Mouse (Mus musculus) heart, adult 8-10 months (tissue): Measurements from ENCODE around the gene Gng7. TPM values are rescaled to one million over a fixed set of nuclear protein-coding genes. Genes with fewer than 3 reads are reported as not detected.
"Not testable (repeated sequence)": the region's sequence is repeated elsewhere in the genome, so short reads cannot be mapped to it uniquely, and the experiment has no call there.

Source experiments
- DNase-seq: peaks from one replicate; pipeline ENCODE4 v3.0.0; 2022; ENCODE audit warnings: low spot score
- total RNA-seq, 4 experiments: library from RNA; stranded (reverse); gene quantifications; 2 replicates each; pipeline ENCODE4 v1.2.4; 2022

Gene Gng7
- total RNA-seq, 4 experiments from 2014 or later, result 1.0 to 1.7 (median 1.5) TPM

GRCm38 (mm10) chr10:80995091-80995632 is 19.6 kb downstream of the Gng7 start:
- peak; percentile 80 for DNase-seq

- peak; percentile 48 for DNase-seq
Observed at GRCm38 (mm10) chr10:80994621-80995020, 20.1 kb downstream of the Gng7 start.

GRCm38 (mm10) chr10:80993276-80993675 is 21.5 kb downstream of the Gng7 start:
- DNase-seq, result no peak

GRCm38 (mm10) chr10:80991945-80992344 is 22.8 kb downstream of the Gng7 start:
- no peak for DNase-seq

- DNase-seq, result no peak
Observed at GRCm38 (mm10) chr10:80991007-80991406, 23.7 kb downstream of the Gng7 start.

- no peak for DNase-seq
Observed at GRCm38 (mm10) chr10:80990406-80990805, 24.3 kb downstream of the Gng7 start.

GRCm38 (mm10) chr10:80989854-80990253 is 24.9 kb downstream of the Gng7 start:
- not testable (repeated sequence) for DNase-seq

- DNase-seq, result no peak
Observed at GRCm38 (mm10) chr10:80989446-80989845, 25.3 kb downstream of the Gng7 start.

- peak; percentile 81 for DNase-seq
Observed at GRCm38 (mm10) chr10:80987709-80988441, 26.9 kb downstream of the Gng7 start.

- peak; percentile 40 for DNase-seq
Observed at GRCm38 (mm10) chr10:80986754-80987153, 28.0 kb downstream of the Gng7 start.

GRCm38 (mm10) chr10:80985970-80986701 is 28.6 kb downstream of the Gng7 start:
- no peak for DNase-seq

GRCm38 (mm10) chr10:80985241-80985969 is 29.3 kb downstream of the Gng7 start:
- DNase-seq, result no peak

- no peak for DNase-seq
Observed at GRCm38 (mm10) chr10:80984223-80984622, 30.5 kb downstream of the Gng7 start.

GRCm38 (mm10) chr10:80982381-80982780 is 32.4 kb downstream of the Gng7 start:
- DNase-seq, result no peak

GRCm38 (mm10) chr10:80981564-80982112 is 33.1 kb downstream of the Gng7 start:
- no peak for DNase-seq

- no peak for DNase-seq
Observed at GRCm38 (mm10) chr10:80975478-80975877, 39.3 kb downstream of the Gng7 start.

GRCm38 (mm10) chr10:80973722-80974121 is 41.0 kb downstream of the Gng7 start:
- no peak for DNase-seq

- DNase-seq, result peak; percentile 33
Observed at GRCm38 (mm10) chr10:80972071-80972987, 42.4 kb downstream of the Gng7 start.

- no peak for DNase-seq
Observed at GRCm38 (mm10) chr10:80971533-80971932, 43.2 kb downstream of the Gng7 start.

- no peak for DNase-seq
Observed at GRCm38 (mm10) chr10:80970159-80970558, 44.6 kb downstream of the Gng7 start.

GRCm38 (mm10) chr10:80969298-80969697 is 45.4 kb downstream of the Gng7 start:
- DNase-seq, result no peak
